Mouse (Mus musculus) B cell, adult 2 months (primary cell): Measurements from ENCODE around the gene Taf13.
A peak's percentile ranks its signal among the peaks of the same experiment; 100 is the strongest.
"Not testable (repeated sequence)": the region's sequence is repeated elsewhere in the genome, so short reads cannot be mapped to it uniquely, and the experiment has no call there.

Source experiments
- DNase-seq, 2 experiments: peaks; one replicate each; pipeline ENCODE4 v3.0.0; 2022

The Taf13 gene

DNA sequence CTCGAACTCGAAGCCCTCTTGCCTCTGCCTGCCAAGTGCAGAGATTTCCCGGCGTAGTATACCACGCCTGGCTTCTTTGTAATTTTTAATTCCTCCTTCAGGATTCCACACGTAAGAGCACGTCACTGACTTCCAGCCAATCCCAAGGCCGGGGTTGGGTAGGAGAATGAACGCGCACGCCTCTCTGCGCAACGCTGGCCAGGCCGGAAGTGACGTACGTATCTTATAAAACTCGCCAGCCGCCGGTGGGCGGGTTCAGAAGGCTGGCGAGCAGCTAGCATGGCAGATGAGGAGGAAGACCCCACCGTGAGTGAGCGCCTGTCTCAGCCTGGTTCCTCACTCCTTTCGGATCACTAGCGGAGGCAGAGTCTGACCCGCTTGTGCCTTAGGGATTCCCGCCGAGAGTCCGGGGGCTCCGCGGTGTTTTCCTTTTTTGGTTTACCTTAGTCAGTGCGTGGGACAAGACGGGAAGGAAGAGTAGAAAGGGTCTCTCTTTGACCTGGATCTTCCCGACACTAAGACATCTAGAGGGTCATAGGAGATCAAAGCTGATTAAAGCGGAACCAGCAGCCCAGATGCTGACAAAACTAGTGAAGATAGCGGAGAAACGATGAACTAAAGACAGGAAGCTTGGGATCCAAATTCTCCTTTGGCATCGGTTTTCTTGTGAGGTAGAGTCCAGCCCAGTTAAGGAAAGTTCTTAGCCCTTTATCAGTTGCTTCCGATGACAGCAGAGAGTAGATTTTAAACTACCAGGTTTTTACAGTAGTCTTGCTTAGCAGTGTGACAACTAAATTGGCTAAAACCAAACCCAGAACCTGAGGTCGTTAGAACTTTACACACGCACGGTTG is at the start of gene Taf13:
Gene Taf13 (plus strand): TSS at position 256 of the 852 bp plus-strand sequence.
- peak; percentile 96 to 97 for DNase-seq

DNA sequence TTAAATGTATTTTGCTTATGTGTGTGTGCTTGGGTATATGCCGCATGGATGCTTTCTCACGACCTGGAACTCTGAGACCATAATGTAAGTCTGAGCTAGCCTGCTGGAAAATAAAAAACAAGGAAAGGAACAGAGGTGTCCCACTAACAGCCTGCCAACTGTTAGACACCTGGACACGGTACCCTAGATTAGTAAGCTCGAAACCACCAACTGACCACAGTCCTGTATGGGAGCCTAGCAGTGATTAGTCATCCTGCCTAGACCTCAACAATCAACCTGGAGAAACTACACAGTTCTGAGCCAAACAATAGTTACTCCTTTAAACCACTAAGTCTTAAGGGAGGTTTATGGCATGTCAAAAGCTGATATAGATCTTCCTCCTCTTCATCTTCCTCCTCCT is 48.1 kb upstream of the Taf13 start:
- DNase-seq = no peak

DNA sequence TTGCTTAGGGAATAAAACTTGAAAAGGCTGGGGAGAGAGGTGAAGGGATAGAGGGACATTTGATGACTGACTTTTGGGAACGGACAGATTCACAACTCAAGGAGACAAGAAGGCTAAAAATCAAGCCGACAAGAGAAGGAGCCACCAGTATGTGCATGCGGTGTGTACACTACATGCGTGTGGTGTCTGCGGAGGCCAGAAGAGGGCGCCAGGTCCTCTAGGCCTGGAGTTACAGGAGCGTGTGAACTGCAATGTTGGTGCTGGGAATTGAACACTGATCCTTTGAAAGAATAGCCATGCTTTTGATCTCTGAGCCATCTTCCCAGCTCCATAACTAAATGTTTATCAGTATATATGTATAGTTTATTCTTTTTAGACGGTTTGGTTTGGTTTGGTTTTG is 43.0 kb upstream of the Taf13 start:
- no peak for DNase-seq

DNA sequence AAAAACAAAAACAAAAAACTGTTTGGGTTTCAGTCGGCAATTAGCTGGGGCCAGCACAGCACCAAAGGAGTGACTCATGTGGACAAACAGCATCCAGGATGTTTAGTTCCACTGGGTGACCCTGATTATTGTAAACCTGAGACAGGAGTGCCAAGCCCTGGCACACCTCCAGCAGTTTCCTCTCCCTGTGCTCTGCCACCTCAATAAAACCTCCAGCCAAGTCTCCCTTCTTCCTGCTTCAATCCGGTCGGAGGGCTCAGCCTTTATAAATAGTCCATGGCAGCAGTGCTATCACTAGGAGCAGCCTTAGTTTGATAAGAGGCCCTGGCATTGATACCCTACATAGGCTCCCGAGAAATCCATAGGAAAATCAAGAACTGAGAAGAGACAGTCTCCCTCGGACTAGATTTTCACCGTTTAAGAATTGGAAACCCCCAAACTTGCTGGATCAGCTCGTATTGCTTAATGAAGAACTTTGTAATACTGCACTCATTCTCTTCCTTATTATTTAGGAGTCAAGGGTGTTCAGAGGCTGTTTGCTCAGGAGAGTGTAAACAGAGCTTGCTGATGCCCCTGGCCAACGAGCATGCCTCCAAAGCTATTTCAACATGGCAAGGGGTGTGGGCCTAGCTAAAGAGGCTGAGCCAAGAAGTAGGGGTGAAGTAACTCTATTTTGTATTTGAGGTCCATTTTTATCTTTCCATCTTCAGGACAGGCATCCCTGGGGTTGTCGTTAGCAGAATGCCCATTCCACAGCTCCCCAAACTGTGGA is 38.2 kb upstream of the Taf13 start:
- no peak for DNase-seq

DNA sequence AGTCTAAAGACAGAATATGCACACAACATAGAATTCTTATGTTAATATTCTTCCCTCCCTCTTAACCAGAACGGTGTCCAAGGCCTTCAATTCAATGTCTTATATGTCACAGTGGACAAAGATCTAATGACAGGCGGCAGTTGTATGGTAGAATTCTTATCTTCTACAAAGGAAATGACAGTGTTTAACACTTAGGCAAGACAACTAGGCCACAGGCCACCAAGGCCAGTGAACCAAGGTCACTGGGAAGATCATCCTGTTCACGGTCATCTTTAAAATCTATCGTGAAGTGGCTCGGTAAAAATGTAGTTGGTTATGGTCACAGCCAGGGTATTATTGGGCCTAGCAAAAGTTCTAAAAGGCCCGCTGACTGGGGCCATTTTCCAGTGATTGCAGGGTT is 37.5 kb upstream of the Taf13 start, which contains the start of gene 1700013F07Rik:
Gene 1700013F07Rik (plus strand): TSS at position 200 of the 400 bp plus-strand sequence.
- no peak for DNase-seq

DNA sequence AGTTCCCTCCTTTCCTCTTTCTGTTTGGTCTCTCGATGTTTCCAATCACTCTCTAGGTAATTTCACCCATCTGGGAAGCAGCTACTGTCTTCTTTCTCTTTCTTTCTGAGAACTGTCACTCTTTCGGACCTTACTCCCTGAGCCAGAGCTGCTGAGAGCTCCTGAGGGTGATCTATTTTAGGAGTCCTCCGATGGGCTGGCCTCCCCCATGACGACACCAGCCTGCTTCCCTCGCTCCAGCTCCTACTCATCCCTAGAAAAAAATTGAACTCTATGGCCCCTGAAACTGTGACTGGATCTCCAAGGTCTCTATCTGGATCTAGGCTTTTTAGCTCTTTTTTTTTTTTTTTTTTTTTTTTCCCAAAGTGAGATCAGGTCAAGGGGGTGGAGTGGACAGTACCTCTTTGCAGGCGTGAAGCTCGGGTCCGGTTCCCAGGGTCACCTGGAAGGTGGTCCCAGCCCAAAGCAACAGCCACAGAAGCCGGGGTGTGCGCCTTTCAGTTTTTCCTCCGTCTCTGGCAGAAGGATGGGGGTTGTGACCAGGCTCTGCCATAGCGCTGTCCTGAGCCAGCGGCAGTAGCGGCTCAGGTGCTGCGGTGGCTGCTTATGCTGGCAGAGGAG is 35.5 kb upstream of the Taf13 start:
- DNase-seq = no peak

DNA sequence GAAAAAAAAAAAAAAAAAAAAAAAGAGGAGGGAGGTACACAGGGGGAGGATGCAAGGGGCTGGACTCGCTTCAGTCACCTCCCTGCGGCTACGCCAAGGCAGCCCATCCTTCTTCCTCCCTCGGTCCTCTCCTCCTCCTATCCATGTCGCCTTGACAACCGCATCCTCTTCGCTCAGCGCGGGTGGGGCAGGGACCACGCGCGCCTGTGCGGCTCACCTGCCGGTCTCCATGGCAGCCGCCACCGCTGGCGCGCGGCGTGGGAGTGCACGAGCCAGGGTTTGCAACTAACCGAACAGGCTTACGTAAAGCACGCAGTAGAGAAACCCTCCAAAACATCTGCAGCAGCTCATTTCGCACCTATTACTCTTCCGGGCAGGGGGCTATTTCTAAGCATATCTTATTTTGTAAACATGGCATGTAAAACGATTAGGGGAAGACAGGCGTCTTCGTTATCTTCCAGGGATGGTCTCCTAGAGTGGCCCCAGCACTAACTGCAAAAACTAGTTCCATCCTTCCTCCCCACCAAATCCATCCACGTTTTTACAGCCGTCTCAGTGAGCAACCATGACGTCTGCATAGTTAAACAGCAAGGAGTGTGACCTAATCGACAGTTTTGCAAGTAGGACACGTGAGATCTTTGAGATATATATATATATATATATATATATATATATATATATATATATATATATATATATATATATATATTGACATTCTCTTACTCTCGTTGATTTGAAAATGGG is 34.8 kb upstream of the Taf13 start, which contains the start of gene 5330417C22Rik:
Gene 5330417C22Rik (minus strand): TSS at position 20 of the 744 bp plus-strand sequence.
- DNase-seq = peak; percentile 72 to 73

DNA sequence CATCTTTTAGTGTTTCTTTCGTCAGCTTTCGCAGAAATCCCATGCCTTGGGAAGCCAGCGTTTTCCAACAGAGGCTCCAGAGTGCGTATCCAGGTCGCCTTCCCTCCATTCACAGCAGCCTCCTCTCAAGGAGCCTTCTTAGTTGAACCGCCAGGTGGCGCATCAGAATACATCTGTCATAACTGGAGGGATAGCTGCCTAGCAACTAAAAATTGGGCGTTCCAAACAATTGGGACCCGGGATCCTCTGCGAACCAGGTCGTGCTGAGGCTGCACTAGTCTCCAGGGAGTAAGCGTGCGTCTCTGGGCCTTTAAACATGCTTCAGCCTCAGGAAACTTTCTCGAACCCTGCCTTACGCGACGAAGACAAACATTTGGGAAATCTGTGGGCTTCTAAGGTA is 34.2 kb upstream of the Taf13 start:
- peak; percentile 85 to 86 for DNase-seq

DNA sequence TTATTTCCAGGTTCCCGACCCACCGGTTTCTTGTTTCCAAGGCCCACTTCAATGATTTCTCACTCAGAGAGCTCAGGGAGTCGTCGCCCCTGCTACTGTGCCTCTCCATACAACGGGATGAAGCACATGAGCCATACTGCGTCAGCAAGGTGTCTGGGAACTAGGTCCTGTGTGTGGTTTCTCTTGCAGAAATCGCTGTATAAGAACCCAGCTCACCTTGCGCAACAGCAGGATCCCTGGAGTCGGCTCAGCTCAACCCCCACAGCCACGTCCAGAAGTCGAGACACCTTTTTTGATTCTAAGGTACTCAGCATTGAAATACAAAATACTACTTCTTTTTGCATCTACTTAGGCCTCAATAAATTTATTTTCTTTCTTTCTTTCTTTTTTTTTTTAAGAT is 29.2 kb upstream of the Taf13 start:
- no peak for DNase-seq

DNA sequence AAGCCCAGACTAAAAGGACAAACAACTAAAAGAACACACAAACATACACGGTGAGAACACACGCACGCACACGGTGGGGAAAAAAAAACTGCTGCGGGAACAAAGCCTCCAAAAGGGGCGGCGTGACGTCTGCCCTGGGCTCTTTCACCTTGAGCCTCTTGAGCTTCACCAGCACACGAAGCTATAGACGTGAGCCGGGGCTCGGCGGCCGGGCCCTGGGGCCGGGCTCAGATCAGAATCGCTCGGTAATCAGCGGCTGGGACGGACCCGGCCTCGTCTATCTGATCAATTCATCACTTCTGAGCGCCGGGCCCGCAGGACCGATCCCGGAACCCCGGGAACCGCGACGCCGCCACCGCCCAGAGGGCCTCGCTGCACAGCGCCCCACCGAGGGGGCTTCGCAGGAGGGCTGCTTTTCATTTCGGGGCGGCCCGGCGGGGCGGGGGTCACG is 17.4 kb upstream of the Taf13 start:
- DNase-seq = no peak

DNA sequence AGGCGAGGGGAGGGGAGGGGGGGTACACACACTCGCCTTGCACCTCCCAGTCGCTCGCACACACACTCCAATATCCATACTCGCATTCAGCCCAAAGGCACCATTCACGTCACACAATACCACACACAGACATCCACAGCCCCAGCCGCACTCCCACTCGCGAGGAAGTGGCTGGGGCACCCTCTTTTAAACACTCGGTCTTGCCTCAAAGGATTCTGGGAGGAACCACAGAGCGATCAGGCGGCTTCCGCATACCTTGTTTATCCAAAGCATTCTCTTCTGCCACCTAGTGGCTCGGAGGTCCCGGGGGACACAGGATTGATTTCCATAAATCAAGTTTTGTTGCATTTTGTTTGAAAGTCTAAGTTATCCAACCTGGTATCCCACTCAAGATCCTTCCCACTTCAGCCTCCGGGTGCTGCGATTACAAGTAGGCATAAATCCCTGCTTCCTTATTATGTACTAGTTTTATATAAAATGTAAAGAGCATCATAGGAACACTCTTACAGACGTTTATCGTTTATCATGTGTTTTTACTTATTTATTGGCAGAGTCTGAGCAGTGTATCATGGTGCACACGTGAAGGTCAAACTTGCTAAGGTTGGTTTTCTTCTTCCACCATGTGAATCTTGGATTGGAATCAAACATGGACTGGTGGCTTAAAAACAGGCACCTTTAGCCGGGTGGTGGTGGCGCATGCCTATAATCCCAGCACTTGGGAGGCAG is 16.7 kb upstream of the Taf13 start:
- peak; percentile 95 to 98 for DNase-seq

DNA sequence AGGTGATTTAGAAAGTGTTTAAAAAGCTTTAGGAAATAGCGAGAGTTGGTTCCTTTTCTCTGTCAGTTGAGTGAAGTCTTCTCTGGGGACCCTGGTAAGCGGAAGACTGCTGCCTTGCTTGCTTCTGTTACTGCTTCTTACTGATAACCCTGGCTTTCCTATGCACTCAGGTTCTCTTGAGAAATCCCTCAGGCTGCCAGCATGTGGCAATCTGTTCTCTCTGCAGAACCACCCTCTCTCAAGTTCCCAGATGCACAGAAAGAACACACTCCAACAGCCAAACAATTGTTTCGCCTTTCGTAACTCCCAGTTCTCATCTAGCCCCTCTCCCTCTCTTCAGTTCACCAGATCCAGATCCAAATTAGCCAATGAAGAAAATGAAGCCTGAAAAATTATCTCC is 13.6 kb upstream of the Taf13 start:
- DNase-seq = no peak

DNA sequence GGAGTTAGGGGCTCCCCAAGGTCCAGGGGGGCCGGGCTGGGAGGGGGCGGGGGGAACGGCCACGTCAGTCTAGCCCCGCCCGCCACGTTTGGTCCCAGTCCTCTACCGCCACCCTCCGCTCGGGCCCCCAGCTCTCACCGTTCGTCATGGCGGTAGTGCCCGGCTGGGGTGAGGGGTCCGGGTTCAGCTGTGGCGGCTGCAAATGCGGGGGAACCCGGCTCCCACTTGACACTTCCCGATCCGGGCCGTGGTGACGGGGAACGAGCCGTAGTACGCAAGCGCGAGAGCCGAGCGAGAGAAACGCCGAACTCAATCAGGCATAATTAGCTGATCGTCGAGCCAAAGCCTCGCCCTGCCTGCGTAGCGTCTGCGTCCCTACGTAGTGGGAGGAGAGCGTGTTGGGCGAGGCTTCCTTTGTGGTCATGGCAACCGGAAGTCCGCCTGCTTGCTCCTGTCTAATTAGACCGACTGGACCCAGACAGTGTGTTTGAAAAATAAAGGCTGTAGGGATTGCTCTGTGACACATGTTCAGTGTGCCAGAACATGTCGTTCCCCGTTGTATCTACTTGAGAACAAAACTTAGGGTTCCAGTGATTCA is 9.3 kb upstream of the Taf13 start, which contains the start of gene Tmem167b:
Gene Tmem167b (minus strand): TSS at position 334 of the 598 bp plus-strand sequence.
- DNase-seq = peak; percentile 95 to 96

DNA sequence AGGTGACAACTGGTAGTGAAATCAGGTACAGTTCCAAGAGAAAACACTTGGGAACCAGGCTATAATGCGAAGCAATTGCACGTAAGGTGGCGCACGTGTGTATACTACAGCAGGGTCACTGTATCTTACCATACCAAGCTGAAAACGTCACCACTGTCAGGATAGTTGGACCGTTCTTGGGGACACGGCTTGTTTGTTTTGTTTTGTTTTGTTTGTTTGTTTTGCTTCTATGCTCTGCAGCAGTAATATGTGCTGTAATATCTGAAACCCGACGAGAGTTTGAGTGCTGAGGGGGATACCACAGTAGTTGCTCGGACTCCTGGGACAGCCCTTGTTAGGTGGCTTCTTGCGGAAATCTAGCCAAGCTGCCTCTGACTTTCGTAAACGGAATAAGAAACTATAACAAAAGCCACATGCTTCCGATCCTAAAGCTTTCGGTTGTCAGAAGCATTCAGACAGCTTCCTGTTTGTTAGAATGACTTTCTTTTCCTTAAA is 8.7 kb upstream of the Taf13 start:
- DNase-seq = peak; percentile 46 to 52

DNA sequence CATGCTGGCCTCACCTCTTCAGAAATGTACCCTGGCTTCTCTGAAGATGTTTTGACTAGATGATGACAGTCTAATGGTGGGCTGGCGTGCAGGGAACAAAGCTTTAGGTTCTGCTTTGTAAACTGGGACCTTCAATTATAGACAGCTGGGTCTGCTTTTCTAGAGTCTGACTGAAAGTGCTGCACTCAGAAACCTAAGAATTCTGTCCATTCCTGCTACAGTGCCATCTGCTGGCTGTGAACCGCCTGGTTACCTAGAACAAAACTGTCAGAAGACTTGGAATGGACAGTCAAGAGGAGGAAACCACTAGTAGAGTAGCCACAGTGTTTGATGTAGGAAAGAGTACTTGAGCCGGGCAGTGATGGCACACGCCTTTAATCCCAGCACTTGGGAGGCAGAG is 8.2 kb upstream of the Taf13 start:
- peak; percentile 82 to 83 for DNase-seq

DNA sequence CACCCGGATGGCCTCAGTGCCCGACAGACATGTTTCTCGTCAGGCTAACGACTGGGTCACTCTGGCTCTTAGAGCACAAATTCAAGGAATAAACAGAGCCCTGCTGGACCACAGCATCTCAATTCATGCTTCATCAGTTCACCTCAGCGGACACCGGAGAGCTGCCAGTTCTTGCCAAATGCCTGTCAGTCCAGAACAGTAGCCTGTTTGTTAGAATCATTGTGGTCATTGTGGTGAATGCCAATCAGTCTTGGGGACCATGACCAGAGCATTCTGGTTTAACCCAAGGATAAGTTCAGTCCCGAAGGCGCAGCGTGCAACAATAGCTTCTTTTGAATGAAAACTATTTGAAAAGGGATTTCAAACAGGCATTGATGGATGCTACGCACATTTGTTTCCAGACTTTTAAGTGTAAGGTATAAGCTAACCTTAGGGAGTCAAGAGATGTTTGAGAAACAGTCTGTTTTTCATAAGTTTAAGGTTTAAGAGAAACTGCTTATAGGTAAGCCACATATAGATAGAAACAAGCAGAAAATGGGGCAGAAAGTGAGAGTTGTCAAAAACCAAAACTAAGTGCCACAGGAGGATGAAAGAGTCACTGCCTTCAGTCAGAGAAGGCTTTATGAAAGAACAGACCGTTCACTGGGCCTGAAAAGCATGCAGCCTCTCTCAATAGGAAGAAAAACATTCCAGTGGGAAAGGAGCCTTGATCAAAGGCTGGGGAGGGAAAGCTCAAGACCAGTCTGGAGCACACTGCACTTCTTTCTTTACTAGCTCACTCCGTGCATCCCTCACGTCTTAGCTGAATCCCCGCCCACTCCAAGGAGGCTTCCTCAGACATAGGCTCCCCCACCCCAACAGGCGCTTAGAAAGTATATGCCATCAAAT is 3.3 kb upstream of the Taf13 start:
- no peak for DNase-seq

DNA sequence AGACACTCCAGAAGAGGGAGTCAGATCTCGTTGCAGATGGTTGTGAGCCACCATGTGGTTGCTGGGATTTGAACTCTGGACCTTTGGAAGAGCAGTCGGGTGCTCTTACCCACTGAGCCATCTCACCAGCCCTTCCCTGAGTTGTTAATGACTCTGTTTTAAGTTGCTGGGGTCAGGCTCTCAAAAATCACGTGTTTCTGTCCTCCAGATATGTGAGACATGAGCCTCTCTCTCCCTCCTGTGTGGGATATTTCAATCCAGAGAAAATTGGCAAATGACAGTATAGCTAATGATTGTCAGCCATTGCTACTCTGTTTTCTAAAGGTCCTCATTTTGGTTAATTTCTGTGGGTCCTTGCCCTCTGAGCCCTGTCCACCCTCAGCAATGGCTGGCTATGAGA is 1.9 kb upstream of the Taf13 start:
- DNase-seq = not testable (repeated sequence)

DNA sequence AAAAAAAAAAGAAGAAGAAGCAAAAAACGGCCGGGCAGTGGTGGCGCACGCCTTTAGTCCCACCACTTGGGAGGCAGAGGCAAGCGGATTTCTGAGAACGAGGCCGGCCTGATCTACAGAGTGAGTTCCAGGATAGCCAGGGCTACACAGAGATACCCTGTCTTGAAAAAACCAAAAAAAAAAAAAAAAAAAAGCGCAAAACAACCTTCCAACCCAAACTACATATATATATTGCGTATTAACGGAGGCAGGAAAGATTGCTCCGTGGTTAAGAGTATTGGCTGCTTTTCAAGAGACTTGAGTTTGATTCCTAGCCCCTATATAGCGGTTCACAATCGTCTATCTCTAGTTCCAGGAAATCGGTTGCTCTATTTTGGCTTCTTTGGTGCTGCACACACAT is 685 bp upstream of the Taf13 start:
- DNase-seq = no peak

DNA sequence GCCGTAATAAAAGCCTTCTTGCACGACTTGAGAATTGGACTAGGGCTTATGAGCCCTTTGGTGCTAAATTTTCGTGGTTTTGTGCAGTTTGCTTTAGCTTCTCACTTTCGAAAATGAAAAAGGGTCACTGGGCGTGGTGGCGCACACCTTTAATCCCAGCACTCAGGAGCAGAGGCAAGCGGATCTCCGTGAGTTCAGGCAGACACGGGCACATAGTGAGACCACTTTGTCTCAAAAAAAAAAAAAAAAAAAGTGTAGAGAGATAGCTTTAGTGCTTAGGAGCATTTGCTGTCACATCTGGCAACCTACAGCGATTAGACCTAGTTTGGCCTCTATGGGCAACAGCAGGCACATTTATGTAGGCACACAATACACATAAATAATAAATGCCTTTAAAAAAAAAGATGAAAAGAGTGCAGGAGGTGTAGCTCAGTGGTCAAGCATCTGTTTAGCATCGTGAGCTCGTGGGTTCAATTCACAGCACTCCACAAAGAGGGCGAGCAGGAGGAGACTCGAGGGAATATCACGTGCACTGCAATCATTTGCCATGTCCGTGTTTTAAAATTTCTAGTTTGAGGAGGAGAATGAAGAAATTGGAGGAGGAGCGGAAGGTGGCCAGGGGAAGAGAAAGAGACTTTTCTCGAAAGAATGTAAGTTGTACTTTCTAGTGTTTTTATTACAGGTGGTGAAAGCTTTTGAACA is 962 bp downstream of the Taf13 start:
- DNase-seq = no peak
